Mouse (Mus musculus): ENCODE measurements around the gene Sepsecs. TPM values are rescaled to one million over a fixed set of nuclear protein-coding genes. Genes with fewer than 3 reads are reported as not detected.

The Sepsecs gene
- polyA plus RNA-seq, 1 experiment from 2014 or later, result 8.7 TPM

GRCm38 (mm10) chr5:52680191-52680590, 10.7 kb upstream of the Sepsecs start:
- Histone ChIP-seq H3K4me3 (ENCODE audit: low read depth, low read length) (no peak overlapping the region), H3K36me3 (ENCODE audit: control insufficient read depth, insufficient read depth, low read length) (no peaks in the 10 kb centered on the region), H3K4me1 (ENCODE audit: control insufficient read depth, insufficient read depth, low read length) (no peaks in the 10 kb centered on the region), H3K9me3 (ENCODE audit: control insufficient read depth, low read length) (no peaks in the 10 kb centered on the region), H3K27me3 (ENCODE audit: control insufficient read depth, insufficient read depth, low read length) (no peaks in the 10 kb centered on the region), H3K27ac (ENCODE audit: low read depth, low read length) (no peak overlapping the region), H3K4me2 (ENCODE audit: low read depth) (no peak overlapping the region), H3K9ac (ENCODE audit: low read length) (no peak overlapping the region)
- ATAC-seq (ENCODE audit: insufficient read depth, low FRiP score, low TSS enrichment) (no peak), DNase-seq (ENCODE audit: low spot score) (no peak)
- 82% methylated on average over 4 of the region's 4 CpGs for WGBS

GRCm38 (mm10) chr5:52678498-52679070, 9.1 kb upstream of the Sepsecs start:
- Histone ChIP-seq H3K9ac (ENCODE audit: low read length) (no peak overlapping the region), H3K4me1 (ENCODE audit: control insufficient read depth, insufficient read depth, low read length) (peaks cover 1% of the 10 kb centered on the region; the same call in 1 of the 2 replicates), H3K9me3 (ENCODE audit: control insufficient read depth, low read length) (no peaks in the 10 kb centered on the region), H3K27me3 (ENCODE audit: control insufficient read depth, insufficient read depth, low read length) (no peaks in the 10 kb centered on the region), H3K36me3 (ENCODE audit: control insufficient read depth, insufficient read depth, low read length) (no peaks in the 10 kb centered on the region), H3K27ac (ENCODE audit: low read depth, low read length) (no peak overlapping the region), H3K4me2 (ENCODE audit: low read depth) (no peak overlapping the region), H3K4me3 (ENCODE audit: low read depth, low read length) (no peak overlapping the region)
- DNase-seq (ENCODE audit: low spot score) (no peak), ATAC-seq (ENCODE audit: insufficient read depth, low FRiP score, low TSS enrichment) (no peak)
- 86% methylated on average over 5 of the region's 5 CpGs for WGBS

GRCm38 (mm10) chr5:52677126-52677525, 7.6 kb upstream of the Sepsecs start:
- WGBS, result 77% methylated on average over 3 of the region's 3 CpGs
- no peaks in the 10 kb centered on the region for H3K9me3 ChIP-seq (ENCODE audit: control insufficient read depth, low read length)
- DNase-seq (ENCODE audit: low spot score), result no peak
- H3K36me3 ChIP-seq (ENCODE audit: control insufficient read depth, insufficient read depth, low read length), result no peaks in the 10 kb centered on the region
- no peaks in the 10 kb centered on the region for H3K27me3 ChIP-seq (ENCODE audit: control insufficient read depth, insufficient read depth, low read length)
- H3K4me2 ChIP-seq (ENCODE audit: low read depth), result no peak overlapping the region
- H3K4me3 ChIP-seq (ENCODE audit: low read depth, low read length), result no peak overlapping the region
- no peak overlapping the region for H3K27ac ChIP-seq (ENCODE audit: low read depth, low read length)
- H3K9ac ChIP-seq (ENCODE audit: low read length), result no peak overlapping the region
- no peak for ATAC-seq (ENCODE audit: insufficient read depth, low FRiP score, low TSS enrichment)
- peaks cover 4% of the 10 kb centered on the region; the same call in 1 of the 2 replicates for H3K4me1 ChIP-seq (ENCODE audit: control insufficient read depth, insufficient read depth, low read length)

- no peak overlapping the region for H3K9ac ChIP-seq (ENCODE audit: low read length)
- no peaks in the 10 kb centered on the region for H3K9me3 ChIP-seq (ENCODE audit: control insufficient read depth, low read length)
- no peaks in the 10 kb centered on the region for H3K27me3 ChIP-seq (ENCODE audit: control insufficient read depth, insufficient read depth, low read length)
- no peaks in the 10 kb centered on the region for H3K36me3 ChIP-seq (ENCODE audit: control insufficient read depth, insufficient read depth, low read length)
- H3K27ac ChIP-seq (ENCODE audit: low read depth, low read length), result no peak overlapping the region
- ATAC-seq (ENCODE audit: insufficient read depth, low FRiP score, low TSS enrichment), result 0 out of 2 replicates have a peak, but pooled peaks have one; percentile 32
- peaks cover 4% of the 10 kb centered on the region; the same call in 1 of the 2 replicates for H3K4me1 ChIP-seq (ENCODE audit: control insufficient read depth, insufficient read depth, low read length)
- H3K4me2 ChIP-seq (ENCODE audit: low read depth), result no peak overlapping the region
- peak; percentile 15 for DNase-seq (ENCODE audit: low spot score)
- no peak overlapping the region for H3K4me3 ChIP-seq (ENCODE audit: low read depth, low read length)
- 55% methylated on average over 4 of the region's 4 CpGs for WGBS
These were observed 5.0 kb upstream of the Sepsecs start for GRCm38 (mm10) chr5:52674384-52675069.

GRCm38 (mm10) chr5:52673341-52673740, 3.8 kb upstream of the Sepsecs start:
- no peak overlapping the region for H3K27ac ChIP-seq (ENCODE audit: low read depth, low read length)
- WGBS, result 44% methylated on average over 9 of the region's 9 CpGs

GRCm38 (mm10) chr5:52670745-52671144, 1.2 kb upstream of the Sepsecs start:
- 83% methylated on average over 3 of the region's 3 CpGs for WGBS
- H3K4me1 ChIP-seq (ENCODE audit: control insufficient read depth, insufficient read depth, low read length), result peaks cover 4% of the 10 kb centered on the region; the same call in 1 of the 2 replicates
- ATAC-seq (ENCODE audit: insufficient read depth, low FRiP score, low TSS enrichment), result no peak
- no peak overlapping the region for H3K4me2 ChIP-seq (ENCODE audit: low read depth)
- no peaks in the 10 kb centered on the region for H3K27me3 ChIP-seq (ENCODE audit: control insufficient read depth, insufficient read depth, low read length)
- H3K9ac ChIP-seq (ENCODE audit: low read length), result no peak overlapping the region
- no peaks in the 10 kb centered on the region for H3K36me3 ChIP-seq (ENCODE audit: control insufficient read depth, insufficient read depth, low read length)
- no peak overlapping the region for H3K4me3 ChIP-seq (ENCODE audit: low read depth, low read length)
- H3K27ac ChIP-seq (ENCODE audit: low read depth, low read length), result no peak overlapping the region
- DNase-seq (ENCODE audit: low spot score), result no peak
- H3K9me3 ChIP-seq (ENCODE audit: control insufficient read depth, low read length), result no peaks in the 10 kb centered on the region

More at GRCm38 (mm10) chr5:52673341-52673740, 3.8 kb upstream of the Sepsecs start:
- no peaks in the 10 kb centered on the region for H3K36me3 ChIP-seq (ENCODE audit: control insufficient read depth, insufficient read depth, low read length)
- ATAC-seq (ENCODE audit: insufficient read depth, low FRiP score, low TSS enrichment), result no peak
- H3K27me3 ChIP-seq (ENCODE audit: control insufficient read depth, insufficient read depth, low read length), result no peaks in the 10 kb centered on the region
- no peak overlapping the region for H3K4me3 ChIP-seq (ENCODE audit: low read depth, low read length)
- H3K4me2 ChIP-seq (ENCODE audit: low read depth), result no peak overlapping the region
- peaks cover 4% of the 10 kb centered on the region; the same call in 1 of the 2 replicates for H3K4me1 ChIP-seq (ENCODE audit: control insufficient read depth, insufficient read depth, low read length)
- no peak for DNase-seq (ENCODE audit: low spot score)
- no peaks in the 10 kb centered on the region for H3K9me3 ChIP-seq (ENCODE audit: control insufficient read depth, low read length)
- H3K9ac ChIP-seq (ENCODE audit: low read length), result no peak overlapping the region

- ATAC-seq (ENCODE audit: insufficient read depth, low FRiP score, low TSS enrichment) (no peak), DNase-seq (ENCODE audit: low spot score) (no peak)
- Histone ChIP-seq H3K4me2 (ENCODE audit: low read depth) (no peak overlapping the region), H3K27me3 (ENCODE audit: control insufficient read depth, insufficient read depth, low read length) (no peaks in the 10 kb centered on the region), H3K27ac (ENCODE audit: low read depth, low read length) (no peak overlapping the region), H3K4me1 (ENCODE audit: control insufficient read depth, insufficient read depth, low read length) (no peaks in the 10 kb centered on the region), H3K4me3 (ENCODE audit: low read depth, low read length) (no peak overlapping the region), H3K9ac (ENCODE audit: low read length) (no peak overlapping the region), H3K9me3 (ENCODE audit: control insufficient read depth, low read length) (no peaks in the 10 kb centered on the region), H3K36me3 (ENCODE audit: control insufficient read depth, insufficient read depth, low read length) (0 out of 2 replicates have a peak, but pooled peaks cover 2% of the 10 kb centered on the region)
- 93% methylated on average over 3 of the region's 3 CpGs for WGBS
These were observed 2.7 kb downstream of the Sepsecs start for GRCm38 (mm10) chr5:52666766-52667165.

GRCm38 (mm10) chr5:52657957-52658356, 11.6 kb downstream of the Sepsecs start:
- Histone ChIP-seq H3K4me3 (ENCODE audit: low read depth, low read length) (no peak overlapping the region), H3K9ac (ENCODE audit: low read length) (no peak overlapping the region), H3K36me3 (ENCODE audit: control insufficient read depth, insufficient read depth, low read length) (no peaks in the 10 kb centered on the region), H3K9me3 (ENCODE audit: control insufficient read depth, low read length) (no peaks in the 10 kb centered on the region), H3K4me1 (ENCODE audit: control insufficient read depth, insufficient read depth, low read length) (no peaks in the 10 kb centered on the region), H3K27ac (ENCODE audit: low read depth, low read length) (no peak overlapping the region), H3K4me2 (ENCODE audit: low read depth) (no peak overlapping the region), H3K27me3 (ENCODE audit: control insufficient read depth, insufficient read depth, low read length) (no peaks in the 10 kb centered on the region)
- no peak for ATAC-seq (ENCODE audit: insufficient read depth, low FRiP score, low TSS enrichment)
- no peak for DNase-seq (ENCODE audit: low spot score)
- WGBS, result 85% methylated on average over 4 of the region's 4 CpGs

GRCm38 (mm10) chr5:52657336-52657735, 12.2 kb downstream of the Sepsecs start:
- ATAC-seq (ENCODE audit: insufficient read depth, low FRiP score, low TSS enrichment) (no peak), DNase-seq (ENCODE audit: low spot score) (no peak)
- no peaks in the 10 kb centered on the region for H3K36me3 ChIP-seq (ENCODE audit: control insufficient read depth, insufficient read depth, low read length)
- H3K4me3 ChIP-seq (ENCODE audit: low read depth, low read length), result no peak overlapping the region
- H3K9me3 ChIP-seq (ENCODE audit: control insufficient read depth, low read length), result no peaks in the 10 kb centered on the region
- H3K4me1 ChIP-seq (ENCODE audit: control insufficient read depth, insufficient read depth, low read length), result no peaks in the 10 kb centered on the region
- 93% methylated on average over 5 of the region's 5 CpGs for WGBS
- no peak overlapping the region for H3K4me2 ChIP-seq (ENCODE audit: low read depth)
- no peak overlapping the region for H3K9ac ChIP-seq (ENCODE audit: low read length)
- no peaks in the 10 kb centered on the region for H3K27me3 ChIP-seq (ENCODE audit: control insufficient read depth, insufficient read depth, low read length)
- no peak overlapping the region for H3K27ac ChIP-seq (ENCODE audit: low read depth, low read length)

Data from neural tube, embryonic 11.5 days (tissue).